Mouse (Mus musculus) layer of hippocampus, adult 8-10 months (tissue): ENCODE measurements around the gene Nav1. TPM values are rescaled to one million over a fixed set of nuclear protein-coding genes. Genes with fewer than 3 reads are reported as not detected.

Experiments used
- DNase-seq, 2 experiments: peaks; one replicate each; pipeline ENCODE4 v3.0.0; 2022; ENCODE audit warnings: low spot score in 2 of 2
- total RNA-seq, 4 experiments: library from RNA; stranded (reverse); gene quantifications; 2 replicates each; pipeline ENCODE4 v1.2.4; 2022

Gene Nav1
- total RNA-seq, 4 experiments from 2014 or later, result 55.8 to 63.3 (median 59.9) TPM

- DNase-seq, result no peak
These were observed 53.5 kb downstream of the Nav1 start for GRCm38 (mm10) chr1:135553615-135554014.

- no peak for DNase-seq
These were observed 53.9 kb downstream of the Nav1 start for GRCm38 (mm10) chr1:135553154-135553553.

GRCm38 (mm10) chr1:135550886-135551285 is 56.2 kb downstream of the Nav1 start:
- DNase-seq, result no peak

- DNase-seq, result peak in 1 of 2 experiments; percentile 43
These were observed 58.3 kb downstream of the Nav1 start for GRCm38 (mm10) chr1:135548750-135549149.

GRCm38 (mm10) chr1:135546099-135546498 is 61.0 kb downstream of the Nav1 start:
- DNase-seq, result no peak

- DNase-seq, result peak; percentile 83 to 91
These were observed 62.5 kb downstream of the Nav1 start for GRCm38 (mm10) chr1:135544504-135545146.

GRCm38 (mm10) chr1:135542841-135543810 is 64.0 kb downstream of the Nav1 start:
- no peak for DNase-seq

- no peak for DNase-seq
These were observed 65.0 kb downstream of the Nav1 start for GRCm38 (mm10) chr1:135542080-135542479.

GRCm38 (mm10) chr1:135540270-135540669 is 66.8 kb downstream of the Nav1 start:
- peak; percentile 82 to 91 for DNase-seq

GRCm38 (mm10) chr1:135538441-135539265 is 68.4 kb downstream of the Nav1 start:
- DNase-seq, result no peak

- DNase-seq, result no peak
These were observed 70.3 kb downstream of the Nav1 start for GRCm38 (mm10) chr1:135536822-135537221.

GRCm38 (mm10) chr1:135536326-135536725 is 70.8 kb downstream of the Nav1 start:
- no peak for DNase-seq

GRCm38 (mm10) chr1:135535256-135535655 is 71.8 kb downstream of the Nav1 start:
- no peak for DNase-seq

GRCm38 (mm10) chr1:135534782-135535181 is 72.3 kb downstream of the Nav1 start:
- no peak for DNase-seq

- no peak for DNase-seq
These were observed 73.0 kb downstream of the Nav1 start for GRCm38 (mm10) chr1:135534070-135534469.

GRCm38 (mm10) chr1:135532383-135532782 is 74.7 kb downstream of the Nav1 start:
- DNase-seq, result no peak

- DNase-seq, result no peak
These were observed 75.1 kb downstream of the Nav1 start for GRCm38 (mm10) chr1:135531981-135532380.

- DNase-seq, result no peak
These were observed 76.0 kb downstream of the Nav1 start for GRCm38 (mm10) chr1:135531081-135531480.

GRCm38 (mm10) chr1:135524518-135524860 is 82.6 kb downstream of the Nav1 start:
- DNase-seq, result no peak

- no peak for DNase-seq
These were observed 83.1 kb downstream of the Nav1 start for GRCm38 (mm10) chr1:135523780-135524517.

GRCm38 (mm10) chr1:135523344-135523743 is 83.8 kb downstream of the Nav1 start:
- no peak for DNase-seq
